Mouse (Mus musculus): ENCODE data around the gene Sc5d.

DNA sequence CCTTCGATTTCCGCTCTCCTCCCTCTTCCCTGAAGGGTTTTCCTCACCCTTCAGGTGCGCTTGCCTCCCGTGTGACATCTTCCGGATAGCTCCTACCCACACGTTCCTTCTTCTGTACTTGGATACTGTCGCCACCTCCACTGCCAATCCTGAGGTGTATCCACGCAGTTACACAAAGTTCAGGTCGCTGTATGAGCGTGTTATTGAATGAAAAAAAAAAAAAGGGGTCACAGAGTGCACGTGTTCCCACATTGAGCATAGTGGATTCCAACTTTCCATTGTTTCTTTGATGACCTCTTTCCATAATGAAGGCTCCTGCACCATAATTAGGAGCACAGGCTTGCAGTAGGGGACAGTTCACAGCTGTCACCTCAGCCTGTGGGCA, 11.7 kb upstream of the Sc5d start:
- TF ChIP-seq POLR2A (IDR thresholded peaks at IDR 0.05; ENCODE audit: insufficient read depth, low read depth, low read length) (no peak), CTCF (IDR thresholded peaks at IDR 0.05; ENCODE audit: insufficient read depth, low read depth, low read length) (no peak)
